Mouse (Mus musculus) right cerebral cortex, postnatal 10 days (tissue): ENCODE data around the gene Dcpp1.

Experiments
- DNase-seq, 2 experiments: peaks; one replicate each; pipeline ENCODE4 v3.0.0; 2021; ENCODE audit warnings: low spot score in 2 of 2

The Dcpp1 gene

GRCm38 (mm10) chr17:23925090-23925493 is 44.4 kb downstream of the Dcpp1 start:
- DNase-seq, result peak; percentile 77 to 83

GRCm38 (mm10) chr17:23931157-23931556 is 50.5 kb downstream of the Dcpp1 start:
- no peak for DNase-seq
